Mouse (Mus musculus) hindbrain, embryonic 11.5 days (tissue): ENCODE measurements at regions not wholly inside any gene's neighbourhood (a gene's known extent, or its start where the extent isn't known, plus 50 kb on each side); places are given as distances from the start of the nearest gene placed in this dataset.
A peak's percentile ranks its signal among the peaks of the same experiment; 100 is the strongest.

Source experiments
- ATAC-seq: fragments of 200-750 bp; cut with Nextera tagmentation; 2 replicates; pipeline ENCODE4 v1.8.0; 2017; ENCODE audit warnings: mild to moderate bottlenecking, moderate TSS enrichment, moderate library complexity; ENCODE audit not compliant: low FRiP score
- DNase-seq: peaks from one replicate; pipeline ENCODE4 v3.0.0-alpha.2; 2015; ENCODE audit warnings: low spot score
- H3K27ac ChIP-seq: fragments of 300-500 bp; sonication (generic); 2 replicates; pipeline ENCODE4 v1.5.1; 2014; ENCODE audit warnings: mild to moderate bottlenecking, low read depth, low read length
- H3K27me3 ChIP-seq: fragments of 300-500 bp; sonication (generic); 2 replicates; pipeline ENCODE4 v1.6.1; 2014; ENCODE audit warnings: mild to moderate bottlenecking, low read length, moderate library complexity, mixed read lengths; ENCODE audit not compliant: control insufficient read depth, insufficient read depth
- H3K36me3 ChIP-seq: fragments of 300-500 bp; sonication (generic); 2 replicates; pipeline ENCODE4 v1.6.1; 2014; ENCODE audit warnings: mild to moderate bottlenecking, low read length, moderate library complexity, mixed read lengths; ENCODE audit not compliant: control insufficient read depth, insufficient read depth
- H3K4me1 ChIP-seq: fragments of 300-500 bp; sonication (generic); replicated peaks from 2 replicates; pipeline ENCODE4 v1.6.1; 2014; ENCODE audit warnings: low read length, mixed read lengths; ENCODE audit not compliant: control insufficient read depth, insufficient read depth
- H3K4me2 ChIP-seq: fragments of 300-500 bp; sonication (generic); replicated peaks from 2 replicates; pipeline ENCODE4 v1.6.1; 2014; ENCODE audit warnings: mild to moderate bottlenecking, low read depth, low read length
- H3K4me3 ChIP-seq: fragments of 300-500 bp; sonication (generic); 2 replicates; pipeline ENCODE4 v1.5.1; 2014; ENCODE audit warnings: low read depth, low read length
- H3K9ac ChIP-seq: fragments of 300-500 bp; sonication (generic); 2 replicates; pipeline ENCODE4 v1.6.1; 2014; ENCODE audit warnings: low read depth, low read length
- H3K9me3 ChIP-seq: fragments of 300-500 bp; sonication (generic); 2 replicates; pipeline ENCODE4 v1.6.1; 2016; ENCODE audit warnings: low read length; ENCODE audit not compliant: control insufficient read depth
- WGBS: fragments of 180-500 bp; shearing (Covaris S2); extraction: QIAGEN DNeasy Blood & Tissue Kit; methylation state at CpG from one replicate; pipeline ENCODE4 v1.1.7; 2014; 5-methylcytosine and 5-hydroxymethylcytosine counted together

DNA sequence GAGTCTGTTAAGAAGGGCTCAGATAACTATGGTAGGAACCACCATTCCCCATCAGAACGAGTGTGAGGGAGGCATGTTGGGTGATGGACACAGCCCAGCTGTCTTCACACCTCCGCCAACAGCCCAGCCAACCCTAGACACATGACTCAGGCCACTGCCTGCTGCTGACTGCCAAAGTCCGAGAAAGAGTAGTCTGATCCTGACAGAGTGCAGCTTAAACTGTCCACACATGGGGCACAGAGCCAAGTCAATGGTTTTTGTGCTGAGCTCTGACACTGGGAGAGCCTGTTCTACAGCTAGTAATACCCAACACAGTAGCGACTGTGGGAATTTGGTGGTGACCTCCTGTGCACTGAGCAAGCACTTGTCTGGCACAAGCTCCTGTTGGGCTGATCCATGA lies 176.4 kb downstream of the Cdh26 start:
- Histone ChIP-seq H3K4me1 (no peaks in the 10 kb centered on the region), H3K36me3 (no peaks in the 10 kb centered on the region), H3K4me3 (no peak overlapping the region), H3K27ac (no peak overlapping the region), H3K27me3 (no peaks in the 10 kb centered on the region), H3K9me3 (no peaks in the 10 kb centered on the region), H3K9ac (no peak overlapping the region), H3K4me2 (no peak overlapping the region)
- DNase-seq, result no peak
- 83% methylated on average over 4 of the region's 4 CpGs for WGBS
- ATAC-seq, result no peak

DNA sequence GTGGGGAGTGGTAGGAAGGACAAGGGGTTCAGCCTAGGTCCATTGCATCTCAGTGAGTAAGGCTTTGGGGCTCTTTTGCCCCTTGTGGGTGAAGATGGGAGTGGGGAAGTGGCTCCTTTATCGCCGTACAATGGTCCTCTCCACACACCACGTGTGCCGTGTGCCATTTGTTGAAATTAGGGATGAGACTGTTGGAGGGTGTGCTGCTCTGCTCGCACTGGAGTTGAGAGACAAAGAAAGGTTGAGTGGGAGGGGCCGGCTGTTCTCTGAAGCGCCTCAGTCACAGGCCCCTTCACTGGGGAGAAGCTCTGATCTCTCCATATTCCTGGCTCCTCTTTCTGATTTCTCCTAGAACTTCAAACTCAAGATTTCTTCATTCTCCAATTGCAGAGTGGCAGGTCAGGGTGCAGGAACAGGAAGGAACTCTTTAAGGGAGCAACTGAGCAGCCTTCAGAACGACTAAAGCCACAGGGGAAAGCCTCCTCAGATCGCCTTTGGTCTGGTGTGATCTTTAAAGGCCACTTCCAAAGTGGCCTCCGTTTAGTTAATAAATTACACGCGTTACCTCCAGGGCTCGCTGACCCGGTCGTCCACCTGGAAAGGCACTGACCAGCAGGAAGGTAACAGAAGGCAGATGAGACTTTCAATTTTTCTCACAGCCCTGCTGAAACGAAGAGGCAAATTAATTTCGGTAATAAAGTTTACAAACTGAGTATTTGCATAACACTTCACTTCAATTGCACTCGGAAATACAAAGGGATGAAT lies 180.1 kb downstream of the Cdh26 start:
- Histone ChIP-seq H3K4me2 (no peak overlapping the region), H3K36me3 (no peaks in the 10 kb centered on the region), H3K4me1 (no peaks in the 10 kb centered on the region), H3K9me3 (no peaks in the 10 kb centered on the region), H3K27ac (no peak overlapping the region), H3K4me3 (no peak overlapping the region), H3K9ac (no peak overlapping the region), H3K27me3 (no peaks in the 10 kb centered on the region)
- ATAC-seq, result no peak
- DNase-seq, result no peak
- 52% methylated on average over 18 of the region's 18 CpGs for WGBS

DNA sequence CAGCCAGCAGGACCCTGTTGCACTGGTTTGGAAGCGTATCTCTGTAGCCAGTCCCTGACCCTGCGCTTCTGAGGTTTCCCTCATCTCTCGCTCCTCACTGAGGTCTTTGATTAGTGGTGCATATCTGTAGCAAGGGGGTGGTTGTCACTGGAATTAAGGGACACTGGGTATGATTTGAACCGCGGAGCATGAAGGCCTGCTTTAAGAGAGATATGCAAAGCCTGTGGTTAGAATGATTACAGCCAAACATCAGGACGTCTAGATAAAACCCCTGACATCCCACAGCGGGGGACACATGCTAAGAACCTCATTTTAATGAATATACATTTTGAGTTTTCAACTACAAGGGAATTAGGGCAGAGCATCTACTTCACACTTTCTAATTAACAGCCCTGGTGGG lies 184.4 kb downstream of the Cdh26 start:
- Histone ChIP-seq H3K4me3 (no peak overlapping the region), H3K36me3 (no peaks in the 10 kb centered on the region), H3K27ac (no peak overlapping the region), H3K9me3 (no peaks in the 10 kb centered on the region), H3K27me3 (no peaks in the 10 kb centered on the region), H3K9ac (no peak overlapping the region), H3K4me2 (no peak overlapping the region), H3K4me1 (no peaks in the 10 kb centered on the region)
- WGBS, result 60% methylated on average over 7 of the region's 7 CpGs
- no peak for ATAC-seq
- DNase-seq, result no peak

DNA sequence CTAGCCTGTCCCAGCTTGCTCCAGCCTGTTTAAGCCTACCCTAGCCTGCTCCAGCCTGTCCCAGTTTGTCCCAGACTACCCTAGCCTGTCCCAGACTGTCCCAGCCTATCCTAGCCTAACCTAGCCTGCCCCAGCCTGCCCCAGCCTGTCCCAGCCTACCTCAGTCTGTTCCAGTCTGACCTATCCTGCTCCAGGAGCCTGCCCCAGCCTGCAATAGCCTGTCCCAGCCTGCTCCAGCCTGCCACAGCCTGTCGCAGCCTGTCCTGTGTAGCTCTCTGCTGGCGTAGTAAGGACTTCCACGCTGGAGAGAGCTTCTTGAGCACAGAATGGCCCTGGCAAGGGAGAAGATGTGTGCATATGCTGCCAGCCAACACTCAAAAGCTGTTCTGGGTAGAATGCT lies 192.5 kb downstream of the Cdh26 start:
- no peak for ATAC-seq
- WGBS, result 70% methylated on average over 3 of the region's 3 CpGs

DNA sequence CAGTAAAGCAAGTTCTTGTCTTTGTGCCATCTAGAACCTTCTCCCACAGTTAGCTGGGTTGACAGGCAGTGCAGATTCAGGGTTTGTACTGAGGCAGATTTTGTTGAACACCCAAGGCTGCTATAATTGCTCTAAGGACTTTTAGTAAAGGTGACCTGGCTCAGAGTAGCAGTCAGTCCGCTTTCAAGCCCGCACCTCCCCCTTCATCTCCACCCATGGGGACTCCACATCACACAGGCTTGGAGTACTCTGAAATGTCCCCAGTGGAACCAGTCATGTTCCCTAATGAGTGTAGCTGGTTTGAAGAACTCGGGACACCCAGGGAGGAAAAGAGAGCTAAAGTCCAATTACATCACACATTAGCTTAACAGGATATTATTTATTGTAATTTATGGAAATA lies 194.1 kb downstream of the Cdh26 start:
- DNase-seq (no peak), ATAC-seq (no peak)
- Histone ChIP-seq H3K27me3 (no peaks in the 10 kb centered on the region), H3K4me2 (no peak overlapping the region), H3K36me3 (no peaks in the 10 kb centered on the region), H3K4me1 (no peaks in the 10 kb centered on the region), H3K4me3 (no peak overlapping the region), H3K27ac (no peak overlapping the region), H3K9ac (no peak overlapping the region), H3K9me3 (no peaks in the 10 kb centered on the region)
- 84% methylated on average over 3 of the region's 3 CpGs for WGBS

More for the DNA sequence above, 192.5 kb downstream of the Cdh26 start:
- Histone ChIP-seq H3K27me3 (no peaks in the 10 kb centered on the region), H3K27ac (no peak overlapping the region), H3K9ac (no peak overlapping the region), H3K36me3 (no peaks in the 10 kb centered on the region), H3K4me2 (no peak overlapping the region), H3K9me3 (no peaks in the 10 kb centered on the region), H3K4me1 (no peaks in the 10 kb centered on the region), H3K4me3 (no peak overlapping the region)
- no peak for DNase-seq

DNA sequence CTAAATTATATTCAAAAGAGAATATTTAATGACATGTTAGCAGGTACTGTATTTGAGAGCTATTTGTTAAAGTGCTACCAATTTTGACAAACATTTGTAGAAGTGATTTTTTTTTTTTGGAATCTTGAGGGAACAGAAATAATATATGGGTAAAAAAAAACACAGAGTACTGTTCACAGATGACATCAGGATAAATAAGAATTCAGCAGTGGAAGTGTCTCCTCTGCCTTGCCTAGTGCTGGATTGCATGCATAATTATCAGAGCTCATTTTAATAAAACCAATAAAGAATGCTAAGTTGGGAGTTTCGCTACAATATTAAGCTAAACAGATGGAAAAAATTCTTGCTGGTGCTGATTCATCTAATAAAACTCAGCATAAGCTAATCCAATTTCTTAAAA lies 194.6 kb downstream of the Cdh26 start:
- WGBS, result 94% methylated on average over 1 of the region's 1 CpGs
- H3K27me3 ChIP-seq, result no peaks in the 10 kb centered on the region
- H3K36me3 ChIP-seq, result no peaks in the 10 kb centered on the region
- H3K27ac ChIP-seq, result no peak overlapping the region
- H3K4me2 ChIP-seq, result no peak overlapping the region
- no peaks in the 10 kb centered on the region for H3K4me1 ChIP-seq
- no peaks in the 10 kb centered on the region for H3K9me3 ChIP-seq
- no peak overlapping the region for H3K9ac ChIP-seq
- ATAC-seq (no peak), DNase-seq (no peak)
- no peak overlapping the region for H3K4me3 ChIP-seq

DNA sequence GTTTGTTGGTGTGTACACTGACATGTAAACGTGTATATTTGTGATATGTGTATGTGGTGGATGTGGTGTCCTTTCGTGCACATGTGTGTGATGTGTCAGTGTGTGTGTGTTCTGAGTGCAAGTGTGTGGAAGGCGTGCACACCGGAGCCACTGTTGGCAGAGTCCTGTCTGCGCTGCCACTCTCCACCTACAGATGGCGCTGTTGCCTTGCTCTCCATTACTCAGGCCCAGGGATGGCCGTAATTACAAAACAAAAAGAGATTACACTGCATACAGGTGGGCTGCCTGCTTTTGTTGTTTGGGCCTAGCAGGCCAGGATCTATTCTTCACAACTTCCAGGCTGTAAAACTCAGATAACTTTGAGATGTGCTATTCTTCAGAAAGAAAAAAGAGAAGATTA lies 199.4 kb downstream of the Cdh26 start:
- H3K27ac ChIP-seq, result no peak overlapping the region
- H3K27me3 ChIP-seq, result no peaks in the 10 kb centered on the region
- ATAC-seq (no peak), DNase-seq (peak; percentile 79)
- no peak overlapping the region for H3K4me2 ChIP-seq
- 22% methylated on average over 7 of the region's 7 CpGs for WGBS
- no peak overlapping the region for H3K4me3 ChIP-seq
- H3K9ac ChIP-seq, result no peak overlapping the region
- H3K36me3 ChIP-seq, result no peaks in the 10 kb centered on the region
- no peaks in the 10 kb centered on the region for H3K4me1 ChIP-seq
- no peaks in the 10 kb centered on the region for H3K9me3 ChIP-seq

DNA sequence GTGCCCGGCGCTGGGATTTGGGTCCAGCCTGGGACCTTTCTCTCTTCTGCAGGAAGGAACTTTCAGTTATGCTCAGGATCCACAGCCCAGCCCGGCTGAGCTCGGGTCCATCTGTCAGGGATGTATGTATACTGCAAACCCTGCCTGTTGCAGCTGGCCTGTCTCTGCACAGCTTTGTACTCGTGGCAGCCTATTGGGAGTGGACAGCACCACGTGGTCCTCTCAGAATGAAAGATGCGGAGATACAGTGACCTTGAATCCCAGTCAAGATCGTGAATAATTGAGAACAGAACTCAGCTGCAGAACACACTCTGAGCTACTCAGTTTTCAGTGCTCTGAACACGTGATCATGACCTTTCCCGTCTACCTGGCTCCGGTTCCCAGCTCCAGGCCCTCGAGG lies 200.2 kb downstream of the Cdh26 start:
- H3K9me3 ChIP-seq, result no peaks in the 10 kb centered on the region
- H3K4me3 ChIP-seq, result no peak overlapping the region
- ATAC-seq (no peak), DNase-seq (no peak)
- H3K27me3 ChIP-seq, result no peaks in the 10 kb centered on the region
- no peaks in the 10 kb centered on the region for H3K36me3 ChIP-seq
- no peak overlapping the region for H3K4me2 ChIP-seq
- no peak overlapping the region for H3K27ac ChIP-seq
- 76% methylated on average over 12 of the region's 12 CpGs for WGBS
- H3K4me1 ChIP-seq, result no peaks in the 10 kb centered on the region
- H3K9ac ChIP-seq, result no peak overlapping the region

DNA sequence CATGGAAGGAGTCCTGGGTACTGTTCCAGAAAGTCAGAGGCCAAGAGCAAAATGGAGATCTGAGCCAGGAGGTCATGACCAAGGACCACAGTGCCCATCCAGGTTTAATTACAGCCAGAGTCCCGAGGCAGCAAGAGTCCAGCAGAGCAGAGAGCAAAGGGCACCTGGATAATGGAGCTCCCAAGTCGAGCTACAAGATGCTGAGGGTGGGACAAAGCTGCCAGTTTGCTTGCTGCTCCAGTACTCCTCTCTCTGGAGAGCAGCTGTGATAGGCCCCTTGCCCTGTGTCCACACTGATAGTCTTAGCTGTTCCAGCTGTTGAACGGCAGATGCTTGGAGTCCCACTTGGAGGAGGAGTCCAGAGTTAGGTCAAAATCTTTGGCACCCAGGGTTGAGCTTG lies 201.0 kb downstream of the Cdh26 start:
- Histone ChIP-seq H3K9ac (no peak overlapping the region), H3K36me3 (no peaks in the 10 kb centered on the region), H3K4me3 (no peak overlapping the region), H3K9me3 (no peaks in the 10 kb centered on the region), H3K27ac (no peak overlapping the region), H3K27me3 (no peaks in the 10 kb centered on the region), H3K4me2 (no peak overlapping the region), H3K4me1 (no peaks in the 10 kb centered on the region)
- DNase-seq, result no peak
- no peak for ATAC-seq
- whole genome bisulfite sequencing, result 47% methylated on average over 3 of the region's 3 CpGs
